Mouse (Mus musculus) stomach, embryonic 14.5 days (tissue): ENCODE measurements around the gene Tex2. TPM values are rescaled to one million over a fixed set of nuclear protein-coding genes. Genes with fewer than 3 reads are reported as not detected.

Experiments
- ATAC-seq: fragments of 200-750 bp; cut with Nextera tagmentation; 2 replicates; pipeline ENCODE4 v1.8.0; 2017; ENCODE audit warnings: low read depth, moderate TSS enrichment; ENCODE audit not compliant: insufficient number of reproducible peaks, insufficient read depth, low FRiP score
- H3K27ac ChIP-seq: fragments of 300-500 bp; sonication (generic); 2 replicates; pipeline ENCODE4 v1.5.1; 2014; ENCODE audit warnings: mild to moderate bottlenecking, low read length, moderate library complexity, mixed read lengths
- H3K27me3 ChIP-seq: fragments of 300-500 bp; sonication (generic); 2 replicates; pipeline ENCODE4 v1.6.1; 2014; ENCODE audit warnings: low read length, control low read depth, mixed read lengths; ENCODE audit not compliant: control insufficient read depth, insufficient read depth
- H3K36me3 ChIP-seq: fragments of 300-500 bp; sonication (generic); 2 replicates; pipeline ENCODE4 v1.6.1; 2014; ENCODE audit warnings: mild to moderate bottlenecking, control low read depth, low read length, moderate library complexity, mixed read lengths; ENCODE audit not compliant: control insufficient read depth, insufficient read depth
- H3K4me1 ChIP-seq: fragments of 300-500 bp; sonication (generic); 2 replicates; pipeline ENCODE4 v1.6.1; 2014; ENCODE audit warnings: low read length, control low read depth, mixed read lengths; ENCODE audit not compliant: control insufficient read depth, insufficient read depth
- H3K4me2 ChIP-seq: fragments of 300-500 bp; sonication (generic); replicated peaks from 2 replicates; pipeline ENCODE4 v1.6.1; 2014; ENCODE audit warnings: low read depth, low read length, control low read depth
- H3K4me3 ChIP-seq: fragments of 300-500 bp; sonication (generic); 2 replicates; pipeline ENCODE4 v1.5.1; 2014; ENCODE audit warnings: low read depth, low read length, control low read depth
- H3K9ac ChIP-seq: fragments of 300-500 bp; sonication (generic); replicated peaks from 2 replicates; pipeline ENCODE4 v1.6.1; 2014; ENCODE audit warnings: low read depth, mild to moderate bottlenecking, control low read depth, low read length, moderate library complexity, mixed read lengths
- H3K9me3 ChIP-seq: fragments of 300-500 bp; sonication (generic); 2 replicates; pipeline ENCODE4 v1.6.1; 2016; ENCODE audit warnings: low read depth, low read length, control low read depth; ENCODE audit not compliant: control insufficient read depth
- WGBS: fragments of 180-500 bp; shearing (Covaris S2); extraction: QIAGEN DNeasy Blood & Tissue Kit; methylation state at CpG from one replicate; pipeline ENCODE4 v1.1.7; 2014; 5-methylcytosine and 5-hydroxymethylcytosine counted together
- polyA plus RNA-seq: library from polyadenylated mRNA; unstranded; fragments of >200 nt; fragmentation: Nextera tagmentation; extraction: Ambion mirVana; gene quantifications from 2 replicates; pipeline ENCODE4 v1.2.1, GENCODE M21; 2014

Gene Tex2
- polyA plus RNA-seq, 1 experiment from 2014 or later: 9.8 TPM

DNA sequence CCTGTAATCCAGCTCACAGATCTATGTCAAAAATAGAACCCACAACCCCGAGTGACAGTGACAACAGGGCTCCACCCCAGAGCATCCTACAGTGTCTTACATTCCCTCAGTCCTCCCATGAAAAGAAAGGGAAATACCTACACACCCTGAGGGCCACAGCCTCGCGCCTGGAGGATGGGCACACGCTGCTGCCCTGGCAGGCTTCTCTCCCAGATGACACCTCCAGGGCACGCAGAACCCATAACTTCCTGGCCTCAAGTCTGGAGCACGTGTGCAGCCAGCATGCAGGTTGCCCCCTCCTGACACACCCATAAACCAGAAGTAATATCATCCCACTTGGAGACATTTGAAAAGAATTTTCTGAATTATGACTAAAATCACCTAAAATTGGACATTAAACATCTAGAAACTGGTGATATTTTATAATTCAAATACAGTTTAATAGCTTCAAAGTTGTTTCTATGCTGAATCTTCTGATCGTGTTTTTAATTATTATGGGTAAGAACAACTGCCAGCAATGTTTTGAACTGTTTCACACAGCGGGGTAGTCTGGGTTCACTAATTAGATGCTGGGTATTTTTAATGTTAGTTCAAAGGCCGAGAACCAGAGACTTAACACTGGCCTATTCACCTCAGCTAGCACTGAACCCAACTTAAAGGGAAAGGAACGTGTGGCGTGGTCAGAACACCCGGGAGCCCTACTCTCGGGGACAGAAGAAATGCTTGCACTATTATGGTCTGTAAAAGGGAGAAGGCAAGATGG lies 72.5 kb downstream of the Tex2 start:
- Histone ChIP-seq H3K9ac (no peak overlapping the region), H3K9me3 (no peaks in the 10 kb centered on the region), H3K4me2 (no peak overlapping the region), H3K4me1 (no peaks in the 10 kb centered on the region), H3K36me3 (peaks cover 10% of the 10 kb centered on the region; the same call in 1 of the 2 replicates), H3K27me3 (no peaks in the 10 kb centered on the region), H3K4me3 (no peak overlapping the region), H3K27ac (no peak overlapping the region)
- no peak for ATAC-seq
- 79% methylated on average over 13 of the region's 13 CpGs for WGBS

DNA sequence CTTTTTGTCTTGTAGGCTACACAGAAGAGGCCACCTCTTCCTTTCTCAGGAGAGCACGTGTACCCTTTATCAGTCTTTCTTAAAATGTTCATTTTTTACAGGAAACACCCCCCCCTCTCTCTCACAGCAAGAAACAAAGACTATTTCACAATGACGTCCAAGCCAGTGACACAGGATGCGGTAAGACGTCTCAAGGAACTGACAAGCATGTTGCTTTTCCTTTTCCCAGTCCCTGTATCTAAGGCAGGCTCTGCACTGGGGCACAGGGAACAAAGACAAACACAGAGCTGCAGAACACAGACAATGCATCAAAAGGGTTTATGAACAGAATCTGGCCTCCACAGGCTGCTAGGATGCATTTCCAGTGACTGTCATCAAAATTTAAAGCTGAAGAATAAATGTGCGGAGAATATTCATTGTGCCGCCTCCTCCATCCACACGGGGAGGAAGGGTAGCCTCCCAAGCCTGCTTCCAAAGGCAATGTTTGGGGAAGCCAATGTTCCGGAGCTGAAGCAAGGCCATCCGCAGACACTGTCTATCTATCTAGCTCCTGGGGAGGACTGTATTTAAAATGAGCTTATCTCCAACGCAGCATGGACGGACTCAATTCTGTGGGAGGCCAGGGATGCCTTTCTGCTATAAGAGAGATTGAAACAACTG lies 76.8 kb downstream of the Tex2 start:
- H3K4me3 ChIP-seq: no peak overlapping the region
- WGBS: 71% methylated on average over 11 of the region's 11 CpGs
- no peaks in the 10 kb centered on the region for H3K27me3 ChIP-seq
- peaks cover 2% of the 10 kb centered on the region; the same call in 1 of the 2 replicates for H3K4me1 ChIP-seq
- peak overlapping the region; percentile 27; the same call in 1 of the 2 replicates for H3K27ac ChIP-seq
- no peaks in the 10 kb centered on the region for H3K36me3 ChIP-seq
- ATAC-seq: no peak
- no peak overlapping the region for H3K4me2 ChIP-seq
- no peak overlapping the region for H3K9ac ChIP-seq
- no peaks in the 10 kb centered on the region for H3K9me3 ChIP-seq

DNA sequence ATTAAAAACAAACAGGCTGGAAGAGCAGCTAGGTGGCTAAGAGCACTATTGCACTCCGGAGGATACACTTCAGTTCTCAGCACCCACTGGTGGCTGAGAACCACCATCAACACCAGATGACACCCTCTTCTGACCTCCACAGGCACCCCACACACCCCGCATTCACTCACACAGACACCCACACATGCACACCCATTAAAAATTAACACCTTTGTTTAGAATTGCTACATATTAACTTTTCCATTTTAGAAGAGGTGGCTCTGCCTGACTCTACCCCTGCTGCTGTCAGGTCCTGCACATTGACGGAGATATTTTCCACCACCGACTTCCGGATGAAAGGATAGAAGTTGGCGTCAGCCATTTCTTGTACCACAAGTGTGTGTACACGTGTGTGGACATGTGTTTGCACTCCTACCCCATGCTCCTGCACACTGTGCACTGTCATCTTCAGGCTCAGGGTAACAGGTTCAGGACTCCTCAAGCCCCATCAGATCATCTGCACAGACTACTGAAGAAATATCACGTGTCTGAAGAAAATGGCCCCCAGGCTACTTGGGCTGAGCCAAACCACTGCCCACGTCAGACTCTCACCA lies 77.5 kb downstream of the Tex2 start:
- Histone ChIP-seq H3K4me1 (peaks cover 2% of the 10 kb centered on the region; the same call in 1 of the 2 replicates), H3K4me3 (no peak overlapping the region), H3K9me3 (no peaks in the 10 kb centered on the region), H3K27ac (no peak overlapping the region), H3K36me3 (no peaks in the 10 kb centered on the region), H3K9ac (no peak overlapping the region), H3K4me2 (no peak overlapping the region), H3K27me3 (no peaks in the 10 kb centered on the region)
- ATAC-seq: no peak
- WGBS: 83% methylated on average over 9 of the region's 9 CpGs

DNA sequence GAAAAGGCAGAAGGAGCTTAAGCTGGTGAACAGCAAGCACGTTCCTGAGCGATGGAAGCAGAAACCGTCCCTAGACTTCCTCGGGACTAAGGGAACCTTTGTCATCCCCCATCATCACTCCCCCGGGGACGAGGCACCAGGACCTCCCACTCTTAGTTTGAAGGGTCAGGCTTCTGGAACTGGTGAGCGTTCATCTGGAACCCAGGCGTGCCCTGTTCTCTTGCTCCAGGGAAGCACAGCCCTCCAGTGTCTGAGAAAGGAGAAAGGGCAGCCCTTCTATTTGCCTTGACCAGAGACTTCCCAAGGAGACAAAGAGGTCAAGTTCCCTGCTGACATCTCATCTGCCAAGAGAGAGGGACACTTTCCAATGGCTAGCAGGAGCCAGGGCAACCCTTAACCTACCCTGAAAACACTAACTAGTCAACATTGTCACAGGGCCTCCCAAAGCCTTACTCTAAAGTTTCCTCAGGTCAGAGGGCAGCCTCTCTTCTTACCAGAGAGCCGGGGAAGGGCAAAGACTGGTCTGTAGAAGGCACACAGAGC lies 80.9 kb downstream of the Tex2 start:
- Histone ChIP-seq H3K27ac (no peak overlapping the region), H3K9ac (no peak overlapping the region), H3K4me1 (peaks cover 5% of the 10 kb centered on the region; the same call in 1 of the 2 replicates), H3K9me3 (no peaks in the 10 kb centered on the region), H3K4me3 (no peak overlapping the region), H3K27me3 (no peaks in the 10 kb centered on the region), H3K36me3 (peaks cover 2% of the 10 kb centered on the region; the same call in 1 of the 2 replicates), H3K4me2 (no peak overlapping the region)
- no peak for ATAC-seq
- 79% methylated on average over 9 of the region's 9 CpGs for WGBS

DNA sequence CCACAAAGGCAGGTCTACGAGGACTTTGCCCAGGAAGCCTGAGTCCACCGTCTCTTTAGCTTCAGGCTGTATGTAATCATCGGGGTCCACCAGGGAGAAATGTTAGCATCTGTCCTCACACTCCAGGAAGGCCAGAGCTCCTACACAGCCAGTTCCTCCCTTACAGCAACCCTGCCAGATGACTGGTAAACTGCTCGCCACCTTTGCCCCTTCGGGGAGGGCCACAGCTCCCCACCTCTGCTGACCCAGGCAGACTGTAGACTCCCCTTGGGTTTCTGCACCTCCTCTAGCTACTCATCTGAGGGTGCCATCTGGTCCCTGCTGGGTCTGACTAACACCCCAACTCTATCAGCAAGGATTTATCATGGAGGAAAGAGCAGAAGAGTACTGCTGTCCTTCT lies 83.4 kb downstream of the Tex2 start:
- 72% methylated on average over 5 of the region's 5 CpGs for WGBS

DNA sequence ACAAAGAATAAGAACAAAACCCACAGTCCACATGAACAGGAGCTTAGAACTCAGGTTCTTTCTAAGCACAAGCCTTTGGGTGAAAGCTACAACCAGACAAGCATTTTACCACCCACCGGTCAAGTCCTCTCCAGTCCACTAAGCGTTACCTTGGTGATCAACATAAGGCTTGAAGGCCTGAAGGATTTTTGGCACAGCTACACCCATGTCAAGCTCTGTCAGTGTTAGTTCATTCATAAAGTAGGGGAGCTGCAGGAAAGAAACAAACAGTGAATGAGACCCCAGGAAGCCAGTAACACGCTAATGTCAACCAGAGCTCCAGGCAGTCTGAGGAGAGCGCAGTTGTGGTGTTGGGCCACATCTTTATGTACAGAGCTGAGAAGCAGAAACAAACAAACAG lies 84.1 kb downstream of the Tex2 start:
- no peak overlapping the region for H3K4me2 ChIP-seq
- H3K9ac ChIP-seq: no peak overlapping the region
- H3K27ac ChIP-seq: no peak overlapping the region
- no peaks in the 10 kb centered on the region for H3K27me3 ChIP-seq
- no peaks in the 10 kb centered on the region for H3K9me3 ChIP-seq
- peaks cover 2% of the 10 kb centered on the region; the same call in 1 of the 2 replicates for H3K36me3 ChIP-seq
- H3K4me3 ChIP-seq: no peak overlapping the region
- H3K4me1 ChIP-seq: 0 out of 2 replicates have a peak, but pooled peaks cover 2% of the 10 kb centered on the region
- 85% methylated on average over 4 of the region's 4 CpGs for WGBS
- ATAC-seq: no peak

More for the DNA sequence above, 83.4 kb downstream of the Tex2 start:
- ATAC-seq: no peak
- Histone ChIP-seq H3K9me3 (no peaks in the 10 kb centered on the region), H3K4me3 (no peak overlapping the region), H3K27ac (no peak overlapping the region), H3K9ac (no peak overlapping the region), H3K27me3 (no peaks in the 10 kb centered on the region), H3K4me1 (peaks cover 5% of the 10 kb centered on the region; the same call in 1 of the 2 replicates), H3K4me2 (no peak overlapping the region), H3K36me3 (peaks cover 2% of the 10 kb centered on the region; the same call in 1 of the 2 replicates)

DNA sequence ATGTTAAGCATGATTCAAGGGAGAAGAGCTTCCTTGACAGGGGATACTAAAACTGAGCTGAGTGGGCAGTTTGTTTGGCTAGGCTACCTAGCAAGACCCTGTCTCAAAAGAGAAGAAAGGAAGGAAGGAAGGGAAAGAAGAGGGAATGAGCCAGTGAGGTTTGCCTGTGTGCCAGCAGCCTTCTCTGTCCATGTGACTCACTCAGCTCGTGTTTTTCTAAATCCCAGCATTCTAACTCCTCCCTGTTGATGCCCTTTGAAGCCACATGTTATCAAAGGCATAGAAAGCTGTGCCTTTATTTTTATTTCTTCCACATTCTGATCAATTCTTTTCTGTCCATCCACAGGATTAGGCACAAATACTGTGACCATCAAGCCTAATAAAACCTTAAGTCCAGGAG lies 85.3 kb downstream of the Tex2 start:
- Histone ChIP-seq H3K9me3 (no peaks in the 10 kb centered on the region), H3K4me1 (0 out of 2 replicates have a peak, but pooled peaks cover 2% of the 10 kb centered on the region), H3K36me3 (peaks cover 2% of the 10 kb centered on the region; the same call in 1 of the 2 replicates), H3K27me3 (no peaks in the 10 kb centered on the region), H3K4me2 (no peak overlapping the region), H3K4me3 (no peak overlapping the region), H3K9ac (no peak overlapping the region), H3K27ac (no peak overlapping the region)
- ATAC-seq: no peak
- WGBS: 33% methylated on average over 1 of the region's 1 CpGs

DNA sequence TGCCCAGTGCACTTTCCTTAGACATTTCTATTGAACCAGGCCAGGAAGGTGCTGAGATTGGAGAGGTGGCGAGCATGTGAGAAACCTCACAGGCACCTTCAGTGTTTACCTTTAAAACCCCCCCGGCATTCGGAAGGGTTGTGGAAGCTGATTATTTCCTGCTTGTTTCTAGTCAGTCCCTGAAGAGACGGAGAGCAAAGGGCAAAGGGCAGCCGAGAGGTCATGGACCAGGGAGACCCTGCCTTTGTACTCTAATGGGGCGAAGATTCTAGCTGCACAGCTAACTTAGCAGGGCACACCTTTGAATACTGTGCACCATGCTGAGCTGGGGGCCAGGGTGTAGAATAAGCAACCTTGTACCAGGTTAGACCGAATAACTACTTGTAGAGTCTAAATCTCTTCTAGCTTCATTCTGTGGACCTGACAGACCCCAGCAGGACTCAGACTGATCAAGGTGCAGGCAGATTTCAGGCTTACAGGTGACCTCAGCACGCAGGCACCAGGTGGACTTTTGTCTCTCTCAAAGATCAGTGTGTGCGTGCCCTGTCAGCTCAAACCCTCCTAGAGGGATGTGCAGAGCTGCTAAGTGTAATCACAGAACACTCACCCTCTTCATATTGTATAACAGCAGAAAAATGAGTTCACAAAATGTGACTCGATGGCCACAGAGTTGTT lies 85.9 kb downstream of the Tex2 start:
- Histone ChIP-seq H3K9ac (no peak overlapping the region), H3K4me3 (no peak overlapping the region), H3K36me3 (peaks cover 2% of the 10 kb centered on the region; the same call in 1 of the 2 replicates), H3K4me2 (no peak overlapping the region), H3K4me1 (0 out of 2 replicates have a peak, but pooled peaks cover 2% of the 10 kb centered on the region), H3K9me3 (no peaks in the 10 kb centered on the region), H3K27me3 (no peaks in the 10 kb centered on the region), H3K27ac (no peak overlapping the region)
- no peak for ATAC-seq
- WGBS: 63% methylated on average over 10 of the region's 10 CpGs
